Mouse (Mus musculus) kidney, adult 2 months (tissue): ENCODE results near the gene Zranb2.

Experiments used
- CTCF ChIP-seq: fragments of 200-500 bp; conservative IDR thresholded peaks from 2 replicates; pipeline ENCODE4 v1.5.1; 2011; ENCODE audit warnings: low read depth, mild to moderate bottlenecking, control low read depth, low read length, moderate library complexity, mixed read lengths; ENCODE audit not compliant: insufficient read depth, insufficient read length
- POLR2A ChIP-seq: fragments of 200-500 bp; IDR thresholded peaks from one replicate; pipeline ENCODE4 v1.6.1; 2011; ENCODE audit warnings: low read depth, low read length, control low read depth

DNA sequence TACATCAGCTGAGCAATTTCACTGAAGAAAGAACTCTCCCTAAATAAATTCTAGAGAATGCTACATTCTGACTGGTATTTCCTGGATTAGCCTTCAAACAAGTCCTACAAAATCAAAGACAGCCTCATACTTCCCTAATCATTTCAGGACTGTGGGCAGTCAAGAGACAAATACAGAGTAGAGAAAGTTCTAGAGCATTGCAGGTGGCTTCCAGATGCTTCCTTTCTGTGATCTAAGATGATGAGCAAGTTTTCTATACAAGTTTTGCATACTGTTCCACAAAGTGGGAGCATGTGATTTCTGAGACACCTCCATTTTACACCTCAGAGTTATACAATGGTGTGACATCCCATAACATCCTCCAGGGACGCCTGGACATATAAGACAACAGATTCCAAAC is 10.1 kb upstream of the Zranb2 start:
- TF ChIP-seq CTCF (no peak), POLR2A (no peak)
